Mouse (Mus musculus) midbrain, embryonic 14.5 days (tissue): ENCODE results near the gene Slc1a4. TPM values are rescaled to one million over a fixed set of nuclear protein-coding genes. Genes with fewer than 3 reads are reported as not detected.
A peak's percentile ranks its signal among the peaks of the same experiment; 100 is the strongest.

Experiments
- ATAC-seq: fragments of 200-750 bp; cut with Nextera tagmentation; 2 replicates; pipeline ENCODE4 v1.8.0; 2017; ENCODE audit warnings: moderate number of reproducible peaks, moderate library complexity; ENCODE audit not compliant: low FRiP score, low TSS enrichment
- DNase-seq: peaks from one replicate; pipeline ENCODE4 v3.0.0-alpha.2; 2015
- H3K27ac ChIP-seq: fragments of 300-500 bp; sonication (generic); replicated peaks from 2 replicates; pipeline ENCODE4 v1.5.1; 2014; ENCODE audit warnings: mild to moderate bottlenecking, low read depth, low read length, moderate library complexity
- H3K27me3 ChIP-seq: fragments of 300-500 bp; sonication (generic); 2 replicates; pipeline ENCODE4 v1.6.1; 2014; ENCODE audit warnings: low read length, control low read depth, mixed read lengths; ENCODE audit not compliant: control insufficient read depth, insufficient read depth
- H3K36me3 ChIP-seq: fragments of 300-500 bp; sonication (generic); 2 replicates; pipeline ENCODE4 v1.6.1; 2014; ENCODE audit warnings: low read length, control low read depth; ENCODE audit not compliant: control insufficient read depth, insufficient read depth
- H3K4me1 ChIP-seq: fragments of 300-500 bp; sonication (generic); 2 replicates; pipeline ENCODE4 v1.6.1; 2014; ENCODE audit warnings: mild to moderate bottlenecking, antibody characterized with exemption, low read length, control low read depth; ENCODE audit not compliant: control insufficient read depth, insufficient read depth
- H3K4me2 ChIP-seq: fragments of 300-500 bp; sonication (generic); 2 replicates; pipeline ENCODE4 v1.6.1; 2014; ENCODE audit warnings: mild to moderate bottlenecking, low read length, moderate library complexity
- H3K4me3 ChIP-seq: fragments of 300-500 bp; sonication (generic); replicated peaks from 2 replicates; pipeline ENCODE4 v1.5.1; 2014; ENCODE audit warnings: low read depth, low read length
- H3K9ac ChIP-seq: fragments of 300-500 bp; sonication (generic); replicated peaks from 2 replicates; pipeline ENCODE4 v1.6.1; 2014; ENCODE audit warnings: mild to moderate bottlenecking, low read length, moderate library complexity
- H3K9me3 ChIP-seq: fragments of 300-500 bp; sonication (generic); 2 replicates; pipeline ENCODE4 v1.6.1; 2016; ENCODE audit warnings: low read length, control low read depth, mixed read lengths; ENCODE audit not compliant: control insufficient read depth
- WGBS: fragments of 180-500 bp; shearing (Covaris S2); extraction: QIAGEN DNeasy Blood & Tissue Kit; methylation state at CpG from one replicate; pipeline ENCODE4 v1.1.7; 2014; 5-methylcytosine and 5-hydroxymethylcytosine counted together
- polyA plus RNA-seq: library from polyadenylated mRNA; unstranded; fragments of >200 nt; fragmentation: Nextera tagmentation; extraction: Ambion mirVana; gene quantifications from 2 replicates; pipeline ENCODE4 v1.2.1, GENCODE M21; 2014

Gene Slc1a4
- polyA plus RNA-seq, 1 experiment from 2014 or later: 55.6 TPM

- 92% methylated on average over 2 of the region's 2 CpGs for WGBS
Observed at GRCm38 (mm10) chr11:20348466-20348865, 16.0 kb upstream of the Slc1a4 start.

GRCm38 (mm10) chr11:20347548-20347947 lies 15.0 kb upstream of the Slc1a4 start:
- WGBS: 75% methylated on average over 6 of the region's 6 CpGs
- peak; percentile 61 for DNase-seq
- no peaks in the 10 kb centered on the region for H3K36me3 ChIP-seq
- H3K27ac ChIP-seq: no peak overlapping the region; the same call in 1 of the 2 replicates
- H3K9ac ChIP-seq: no peak overlapping the region
- H3K4me2 ChIP-seq: no peak overlapping the region
- H3K4me3 ChIP-seq: no peak overlapping the region
- no peaks in the 10 kb centered on the region for H3K9me3 ChIP-seq
- ATAC-seq: no peak; the same call in 1 of the 2 replicates
- H3K27me3 ChIP-seq: no peaks in the 10 kb centered on the region
- H3K4me1 ChIP-seq: no peaks in the 10 kb centered on the region

More at GRCm38 (mm10) chr11:20348466-20348865, 16.0 kb upstream of the Slc1a4 start:
- Histone ChIP-seq H3K9me3 (no peaks in the 10 kb centered on the region), H3K36me3 (no peaks in the 10 kb centered on the region), H3K27me3 (no peaks in the 10 kb centered on the region), H3K4me3 (no peak overlapping the region), H3K9ac (no peak overlapping the region), H3K4me1 (no peaks in the 10 kb centered on the region), H3K27ac (no peak overlapping the region), H3K4me2 (no peak overlapping the region)
- DNase-seq (no peak), ATAC-seq (no peak)

GRCm38 (mm10) chr11:20346369-20346768 lies 13.9 kb upstream of the Slc1a4 start:
- Histone ChIP-seq H3K27ac (no peak overlapping the region), H3K4me2 (no peak overlapping the region), H3K27me3 (no peaks in the 10 kb centered on the region), H3K9me3 (no peaks in the 10 kb centered on the region), H3K36me3 (no peaks in the 10 kb centered on the region), H3K9ac (no peak overlapping the region), H3K4me1 (no peaks in the 10 kb centered on the region), H3K4me3 (no peak overlapping the region)
- no peak for ATAC-seq
- WGBS: 86% methylated on average over 2 of the region's 2 CpGs
- DNase-seq: no peak

GRCm38 (mm10) chr11:20343952-20344351 lies 11.4 kb upstream of the Slc1a4 start:
- DNase-seq (no peak), ATAC-seq (no peak)
- H3K36me3 ChIP-seq: no peaks in the 10 kb centered on the region
- no peaks in the 10 kb centered on the region for H3K4me1 ChIP-seq
- H3K9me3 ChIP-seq: no peaks in the 10 kb centered on the region
- H3K9ac ChIP-seq: no peak overlapping the region
- 92% methylated on average over 4 of the region's 4 CpGs for WGBS
- no peak overlapping the region for H3K4me3 ChIP-seq
- no peaks in the 10 kb centered on the region for H3K27me3 ChIP-seq
- no peak overlapping the region for H3K4me2 ChIP-seq
- H3K27ac ChIP-seq: no peak overlapping the region

- ATAC-seq (no peak), DNase-seq (no peak)
- no peaks in the 10 kb centered on the region for H3K36me3 ChIP-seq
- no peak overlapping the region for H3K27ac ChIP-seq
- WGBS: 72% methylated on average over 1 of the region's 1 CpGs
- no peak overlapping the region for H3K9ac ChIP-seq
- H3K4me2 ChIP-seq: no peak overlapping the region
- no peaks in the 10 kb centered on the region for H3K4me1 ChIP-seq
- H3K4me3 ChIP-seq: no peak overlapping the region
- no peaks in the 10 kb centered on the region for H3K27me3 ChIP-seq
- H3K9me3 ChIP-seq: no peaks in the 10 kb centered on the region
Observed at GRCm38 (mm10) chr11:20341598-20341997, 9.1 kb upstream of the Slc1a4 start.

- Histone ChIP-seq H3K27ac (no peak overlapping the region), H3K4me3 (no peak overlapping the region), H3K9me3 (no peaks in the 10 kb centered on the region), H3K4me1 (peaks cover 5% of the 10 kb centered on the region), H3K4me2 (no peak overlapping the region), H3K36me3 (no peaks in the 10 kb centered on the region), H3K27me3 (no peaks in the 10 kb centered on the region), H3K9ac (no peak overlapping the region)
- 82% methylated on average over 2 of the region's 2 CpGs for WGBS
- DNase-seq (no peak), ATAC-seq (no peak)
Observed at GRCm38 (mm10) chr11:20338703-20339102, 6.2 kb upstream of the Slc1a4 start.

GRCm38 (mm10) chr11:20334301-20334700 lies 1.8 kb upstream of the Slc1a4 start:
- Histone ChIP-seq H3K4me2 (no peak overlapping the region), H3K4me3 (no peak overlapping the region), H3K4me1 (peaks cover 30% of the 10 kb centered on the region), H3K36me3 (no peaks in the 10 kb centered on the region), H3K27me3 (no peaks in the 10 kb centered on the region), H3K9me3 (no peaks in the 10 kb centered on the region), H3K9ac (no peak overlapping the region), H3K27ac (no peak overlapping the region)
- no peak for DNase-seq
- 10% methylated on average over 1 of the region's 1 CpGs for WGBS
- ATAC-seq: no peak

- peak overlapping the region; percentile 96 for H3K27ac ChIP-seq
- peaks cover 35% of the 10 kb centered on the region for H3K4me1 ChIP-seq
- 1% methylated on average over 61 of the region's 61 CpGs for WGBS
- H3K4me3 ChIP-seq: peak overlapping the region; percentile 78
- ATAC-seq (peak; percentile 41), DNase-seq (peak; percentile 73)
- H3K27me3 ChIP-seq: no peaks in the 10 kb centered on the region
- no peaks in the 10 kb centered on the region for H3K9me3 ChIP-seq
- peak overlapping the region; percentile 74 for H3K9ac ChIP-seq
- H3K4me2 ChIP-seq: peak overlapping the region; percentile 86
- H3K36me3 ChIP-seq: no peaks in the 10 kb centered on the region
Observed at GRCm38 (mm10) chr11:20331690-20332537, 599 bp downstream of the Slc1a4 start.
